Mouse (Mus musculus) midbrain, embryonic 10.5 days (tissue): ENCODE data around the gene Duox1. TPM values are rescaled to one million over a fixed set of nuclear protein-coding genes. Genes with fewer than 3 reads are reported as not detected.
"Not testable (repeated sequence)": the region's sequence is repeated elsewhere in the genome, so short reads cannot be mapped to it uniquely, and the experiment has no call there.

Experiments
- DNase-seq: peaks from one replicate; pipeline ENCODE4 v3.0.0-alpha.2; 2017; ENCODE audit warnings: low spot score
- H3K27ac ChIP-seq: fragments of 300-500 bp; sonication (generic); replicated peaks from 2 replicates; pipeline ENCODE4 v1.5.1; 2016; ENCODE audit warnings: mild to moderate bottlenecking
- H3K27me3 ChIP-seq: fragments of 300-500 bp; sonication (generic); 2 replicates; pipeline ENCODE4 v1.6.1; 2016; ENCODE audit warnings: low read depth, mild to moderate bottlenecking; ENCODE audit not compliant: poor library complexity, severe bottlenecking
- H3K36me3 ChIP-seq: fragments of 300-500 bp; sonication (generic); 2 replicates; pipeline ENCODE4 v1.6.1; 2016; ENCODE audit warnings: mild to moderate bottlenecking, moderate library complexity
- H3K4me1 ChIP-seq: fragments of 300-500 bp; sonication (generic); 2 replicates; pipeline ENCODE4 v1.6.1; 2016
- H3K4me3 ChIP-seq: fragments of 300-500 bp; sonication (generic); 2 replicates; pipeline ENCODE4 v1.5.1; 2016; ENCODE audit warnings: mild to moderate bottlenecking, moderate library complexity
- H3K9me3 ChIP-seq: fragments of 300-500 bp; sonication (generic); replicated peaks from 2 replicates; pipeline ENCODE4 v1.6.1; 2016; ENCODE audit warnings: mild to moderate bottlenecking
- WGBS: fragments of 180-500 bp; shearing (Covaris S2); methylation state at CpG from one replicate; pipeline ENCODE4 v1.1.7; 2016; 5-methylcytosine and 5-hydroxymethylcytosine counted together
- polyA plus RNA-seq: library from polyadenylated mRNA; unstranded; fragments of >200 nt; fragmentation: Nextera tagmentation; extraction: Ambion mirVana; gene quantifications from 2 replicates; pipeline ENCODE4 v1.2.1, GENCODE M21; 2016

The Duox1 gene
- polyA plus RNA-seq, 1 experiment from 2014 or later = 0.02 TPM

GRCm38 (mm10) chr2:122387135-122387534 is 71.7 kb downstream of the Duox1 start:
- not testable (repeated sequence) for H3K27me3 ChIP-seq, H3K36me3 ChIP-seq, H3K9me3 ChIP-seq, DNase-seq, H3K27ac ChIP-seq, H3K4me3 ChIP-seq, H3K4me1 ChIP-seq
- WGBS = 95% methylated on average over 3 of the region's 3 CpGs

GRCm38 (mm10) chr2:122396150-122396549 is 80.7 kb downstream of the Duox1 start:
- H3K27ac ChIP-seq = no peak overlapping the region
- H3K9me3 ChIP-seq = no peaks in the 10 kb centered on the region
- WGBS = 92% methylated on average over 1 of the region's 1 CpGs
- no peak overlapping the region for H3K4me3 ChIP-seq
- DNase-seq = no peak
- H3K4me1 ChIP-seq = 0 out of 2 replicates have a peak, but pooled peaks cover 2% of the 10 kb centered on the region
- no peaks in the 10 kb centered on the region for H3K27me3 ChIP-seq
- H3K36me3 ChIP-seq = no peaks in the 10 kb centered on the region

Other genes with a start within 250 kb of the Duox1 start
- gene Spg11, start 197.3 kb upstream of the Duox1 start, polyA plus RNA-seq = 10.7 and 11.8 TPM in 2 replicates
- gene B2m, start 168.0 kb upstream of the Duox1 start, polyA plus RNA-seq = 101 and 106 TPM in 2 replicates
- not detected in 2 replicates for gene Trim69, start 155.0 kb upstream of the Duox1 start, polyA plus RNA-seq
- gene Patl2, start 129.5 kb upstream of the Duox1 start, polyA plus RNA-seq = not detected in 2 replicates
- gene Terb2, start 129.4 kb upstream of the Duox1 start, polyA plus RNA-seq = not detected in 2 replicates
- gene Sord, start 80.9 kb upstream of the Duox1 start, polyA plus RNA-seq = 29.5 and 34.3 TPM in 2 replicates
- gene Duox2, start 17.2 kb upstream of the Duox1 start, polyA plus RNA-seq = not detected in 2 replicates
- gene Duoxa2, start 16.8 kb upstream of the Duox1 start, polyA plus RNA-seq = not detected in 2 replicates
- gene Duoxa1, start 1.9 kb upstream of the Duox1 start, polyA plus RNA-seq = not detected in 2 replicates
- gene Shf, start 53.5 kb downstream of the Duox1 start, polyA plus RNA-seq = 5.8 and 7.9 TPM in 2 replicates
- gene Slc28a2, start 110.8 kb downstream of the Duox1 start, polyA plus RNA-seq = not detected in 2 replicates
- gene Gm14085, start 169.3 kb downstream of the Duox1 start, polyA plus RNA-seq = not detected in 2 replicates